Mouse (Mus musculus) embryonic fibroblast, embryonic 13.5 days (primary cell): Measurements from ENCODE around the gene Cpvl.

Experiments used
- CTCF ChIP-seq: IDR thresholded peaks from 2 replicates; pipeline ENCODE4 v1.5.1; 2011; ENCODE audit warnings: mild to moderate bottlenecking, control low read depth, low read length, moderate library complexity, borderline replicate concordance; ENCODE audit not compliant: insufficient read depth
- POLR2A ChIP-seq: IDR thresholded peaks from 2 replicates; pipeline ENCODE4 v1.6.1; 2011; ENCODE audit warnings: low read depth, mild to moderate bottlenecking, control low read depth, low read length, moderate library complexity

GRCm38 (mm10) chr6:53959826-53960225, 18.6 kb downstream of the Cpvl start:
- TF ChIP-seq CTCF (no peak), POLR2A (no peak)
